Mouse (Mus musculus) limb, embryonic 15.5 days (tissue): ENCODE measurements around the gene 2610028H24Rik. TPM values are rescaled to one million over a fixed set of nuclear protein-coding genes. Genes with fewer than 3 reads are reported as not detected.

ENCODE experiments used
- ATAC-seq: fragments of 200-750 bp; cut with Nextera tagmentation; 2 replicates; pipeline ENCODE4 v1.8.0; 2017; ENCODE audit warnings: low read depth, moderate TSS enrichment; ENCODE audit not compliant: insufficient number of reproducible peaks, low FRiP score, low TSS enrichment
- H3K27ac ChIP-seq: fragments of 300-500 bp; sonication (generic); 2 replicates; pipeline ENCODE4 v1.5.1; 2015; ENCODE audit warnings: moderate library complexity, mild to moderate bottlenecking, inconsistent platforms
- H3K27me3 ChIP-seq: fragments of 300-500 bp; sonication (generic); 2 replicates; pipeline ENCODE4 v1.6.1; 2015; ENCODE audit warnings: inconsistent platforms
- H3K36me3 ChIP-seq: fragments of 300-500 bp; sonication (generic); 2 replicates; pipeline ENCODE4 v1.6.1; 2015; ENCODE audit warnings: inconsistent platforms
- H3K4me1 ChIP-seq: fragments of 300-500 bp; sonication (generic); 2 replicates; pipeline ENCODE4 v1.6.1; 2015; ENCODE audit warnings: inconsistent platforms
- H3K4me2 ChIP-seq: fragments of 300-500 bp; sonication (generic); 2 replicates; pipeline ENCODE4 v1.6.1; 2015; ENCODE audit warnings: mild to moderate bottlenecking, inconsistent platforms
- H3K4me3 ChIP-seq: fragments of 300-500 bp; sonication (generic); 2 replicates; pipeline ENCODE4 v1.5.1; 2015; ENCODE audit warnings: mild to moderate bottlenecking, inconsistent platforms
- H3K9ac ChIP-seq: fragments of 300-500 bp; sonication (generic); 2 replicates; pipeline ENCODE4 v1.6.1; 2015; ENCODE audit warnings: inconsistent platforms
- H3K9me3 ChIP-seq: fragments of 300-500 bp; sonication (generic); 2 replicates; pipeline ENCODE4 v1.6.1; 2016; ENCODE audit warnings: inconsistent platforms
- WGBS: fragments of 180-500 bp; shearing (Covaris S2); methylation state at CpG from one replicate; pipeline ENCODE4 v1.1.7; 2015; 5-methylcytosine and 5-hydroxymethylcytosine counted together
- polyA plus RNA-seq: library from polyadenylated mRNA; unstranded; fragments of >200 nt; fragmentation: Nextera tagmentation; extraction: Ambion mirVana; gene quantifications from 2 replicates; pipeline ENCODE4 v1.2.1, GENCODE M21; 2015

2610028H24Rik gene
- not detected in 2 replicates for polyA plus RNA-seq

DNA sequence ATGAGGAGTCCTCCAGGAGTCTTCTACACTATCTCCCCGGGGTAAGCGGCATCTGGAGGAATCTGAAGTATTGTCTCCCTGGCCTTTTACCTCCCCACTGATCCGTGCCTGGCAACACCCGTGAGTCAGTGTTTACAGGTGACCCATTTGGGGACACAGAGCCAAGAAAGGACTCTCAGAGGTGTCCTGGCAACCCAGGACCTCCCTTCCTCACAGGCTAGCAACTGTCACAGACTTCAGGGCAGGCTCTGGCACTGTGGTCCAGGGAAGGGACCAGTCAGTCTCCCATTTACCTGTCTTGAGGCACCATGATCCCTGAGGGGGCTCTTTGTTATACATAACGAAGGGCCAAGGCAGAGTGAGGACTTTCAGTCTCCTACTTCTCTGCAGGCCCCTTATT, at the start of gene 2610028H24Rik:
TSS of gene 2610028H24Rik (plus strand) at position 231 of the 400 bp plus-strand sequence.
- Histone ChIP-seq H3K27me3 (no peaks in the 10 kb centered on the region), H3K27ac (peak within 1 kb of the TSS; percentile 68), H3K4me2 (no peak within 1 kb of the TSS), H3K9me3 (no peaks in the 10 kb centered on the region), H3K9ac (no peak within 1 kb of the TSS), H3K4me3 (no peak within 1 kb of the TSS), H3K4me1 (peaks cover 12% of the 10 kb centered on the region; the same call in 1 of the 2 replicates), H3K36me3 (no peaks in the 10 kb centered on the region)
- 69% methylated on average over 5 of the region's 5 CpGs for WGBS
- no peak for ATAC-seq

DNA sequence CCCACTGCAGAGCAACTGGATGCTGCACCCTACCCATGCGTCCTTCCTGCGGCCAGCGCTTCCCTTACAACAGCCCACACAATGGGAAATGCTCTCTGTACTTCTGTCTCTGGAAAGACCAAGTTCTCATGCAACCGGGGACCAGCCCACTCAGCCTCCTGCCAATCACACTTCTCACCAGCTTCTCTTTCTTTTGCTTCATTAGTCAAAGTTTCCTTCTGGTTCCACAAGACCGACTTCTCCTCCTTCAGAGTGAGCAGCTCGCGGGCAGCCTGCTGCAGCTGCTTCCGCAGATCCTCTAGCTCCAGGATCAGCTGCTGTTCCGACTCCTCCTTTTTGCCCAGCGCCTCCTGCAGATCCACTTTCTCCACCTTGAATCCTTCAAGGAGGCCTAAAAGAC, 40.4 kb upstream of the 2610028H24Rik start:
- Histone ChIP-seq H3K36me3 (peaks cover 89% of the 10 kb centered on the region), H3K4me2 (no peak overlapping the region), H3K4me1 (no peaks in the 10 kb centered on the region), H3K27me3 (no peaks in the 10 kb centered on the region), H3K9ac (no peak overlapping the region), H3K9me3 (no peaks in the 10 kb centered on the region), H3K27ac (no peak overlapping the region), H3K4me3 (no peak overlapping the region)
- ATAC-seq = no peak
- 92% methylated on average over 10 of the region's 10 CpGs for WGBS

DNA sequence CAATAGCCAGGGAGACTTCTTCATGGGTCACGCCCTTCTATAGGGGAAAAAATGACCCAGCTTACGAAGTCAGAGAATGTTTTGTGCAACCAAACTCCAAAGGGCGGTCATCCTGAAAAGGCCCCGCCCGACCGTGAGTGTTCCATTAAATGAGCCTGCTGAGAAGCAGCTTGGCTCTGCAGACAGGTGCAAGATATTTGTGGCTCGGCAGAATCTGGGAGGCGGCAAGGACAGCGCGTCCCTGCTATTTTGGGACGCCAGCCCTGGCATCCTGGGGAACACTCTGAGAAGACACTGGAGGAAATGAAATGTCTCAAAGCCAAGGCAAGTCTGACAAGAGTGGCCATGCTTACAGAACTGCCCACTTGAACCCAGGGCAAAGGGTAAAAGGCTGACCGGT, 32.1 kb upstream of the 2610028H24Rik start:
- Histone ChIP-seq H3K27ac (no peak overlapping the region), H3K9ac (no peak overlapping the region), H3K4me1 (no peaks in the 10 kb centered on the region), H3K4me3 (no peak overlapping the region), H3K4me2 (no peak overlapping the region), H3K9me3 (no peaks in the 10 kb centered on the region), H3K27me3 (no peaks in the 10 kb centered on the region), H3K36me3 (peaks cover 88% of the 10 kb centered on the region)
- WGBS = 91% methylated on average over 12 of the region's 12 CpGs
- no peak for ATAC-seq

DNA sequence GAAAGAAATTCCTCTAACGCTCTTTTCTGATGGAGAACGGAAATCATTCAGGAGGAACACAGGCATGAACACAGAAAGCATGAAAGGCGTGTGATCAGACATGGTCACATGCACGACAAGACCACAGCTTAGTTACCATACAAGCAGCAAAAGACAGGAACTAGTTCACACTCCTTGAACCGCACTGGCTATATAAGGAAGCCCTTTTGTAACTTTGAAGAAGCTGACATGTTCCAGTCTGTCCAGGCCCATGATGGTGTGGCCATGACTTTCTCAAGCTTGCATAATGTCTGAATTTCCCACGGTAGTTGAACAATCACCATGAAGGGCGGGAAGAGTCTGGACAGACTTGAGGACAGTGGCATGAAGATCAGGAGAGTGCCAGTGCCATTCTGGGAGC, 23.2 kb upstream of the 2610028H24Rik start:
- Histone ChIP-seq H3K9me3 (no peaks in the 10 kb centered on the region), H3K27ac (no peak overlapping the region), H3K4me2 (no peak overlapping the region), H3K36me3 (peaks cover 88% of the 10 kb centered on the region), H3K4me1 (no peaks in the 10 kb centered on the region), H3K27me3 (no peaks in the 10 kb centered on the region), H3K9ac (no peak overlapping the region), H3K4me3 (no peak overlapping the region)
- no peak for ATAC-seq
- WGBS = 96% methylated on average over 7 of the region's 7 CpGs

DNA sequence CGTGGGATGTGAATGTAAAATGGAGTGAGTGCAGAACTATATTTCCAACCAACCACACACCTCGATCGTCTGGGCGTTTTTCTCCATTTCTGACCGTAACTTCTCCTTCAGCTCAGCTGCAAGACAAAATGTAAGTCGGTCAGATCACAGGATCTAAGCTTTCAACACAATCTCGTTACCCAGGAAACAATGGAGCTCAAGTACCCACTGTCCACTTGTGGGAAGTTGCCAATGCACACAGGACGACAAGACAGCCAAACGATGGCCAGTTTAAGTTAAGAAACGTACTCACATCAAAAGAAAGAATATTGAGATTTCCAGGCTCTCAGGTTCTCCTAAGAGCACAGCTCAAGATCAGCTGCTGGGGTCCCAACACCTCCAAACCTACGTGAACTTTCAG, 15.0 kb upstream of the 2610028H24Rik start:
- no peak for ATAC-seq
- Histone ChIP-seq H3K4me3 (no peak overlapping the region), H3K27ac (no peak overlapping the region), H3K4me1 (no peaks in the 10 kb centered on the region), H3K27me3 (no peaks in the 10 kb centered on the region), H3K36me3 (peaks cover 93% of the 10 kb centered on the region), H3K9me3 (no peaks in the 10 kb centered on the region), H3K4me2 (no peak overlapping the region), H3K9ac (no peak overlapping the region)
- 93% methylated on average over 11 of the region's 11 CpGs for WGBS

DNA sequence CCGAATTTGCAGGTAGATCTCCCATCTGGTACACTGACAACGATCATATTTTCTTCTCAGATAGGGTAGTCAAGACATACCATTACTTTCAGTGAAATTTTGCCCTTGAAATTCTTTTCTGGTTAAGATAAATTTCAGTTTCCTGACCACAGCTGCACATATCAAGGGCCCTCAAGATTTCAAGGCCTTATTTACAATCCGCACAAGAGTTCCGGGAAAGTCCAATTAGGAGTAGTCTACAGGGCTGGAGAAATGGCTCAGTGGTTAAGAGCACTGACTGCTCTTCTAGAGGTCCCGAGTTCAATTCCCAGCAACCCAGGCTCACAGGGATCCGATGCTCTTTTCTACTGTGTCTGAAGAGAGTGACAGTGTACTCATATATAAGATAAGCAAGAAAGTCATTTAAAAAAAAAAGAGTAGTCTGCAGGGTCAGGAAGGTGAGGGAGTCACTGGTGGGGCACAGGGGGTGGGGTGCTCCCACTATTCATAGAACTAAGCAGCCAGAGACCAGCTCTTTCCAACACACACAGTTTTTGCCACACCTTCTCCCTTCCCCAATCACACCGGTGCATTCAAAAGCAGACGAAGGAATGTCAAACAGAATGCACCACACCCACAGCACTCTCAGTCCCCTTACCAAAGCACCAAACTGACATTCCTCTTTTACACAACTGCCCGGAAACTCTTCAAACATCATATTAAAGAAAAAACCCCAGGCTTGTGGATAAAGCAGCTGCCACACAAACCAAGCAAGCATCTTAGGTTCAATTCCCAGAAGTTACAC, 9.6 kb upstream of the 2610028H24Rik start:
- WGBS = 92% methylated on average over 9 of the region's 9 CpGs
- Histone ChIP-seq H3K27me3 (no peaks in the 10 kb centered on the region), H3K36me3 (peaks cover 51% of the 10 kb centered on the region), H3K27ac (no peak overlapping the region), H3K9ac (no peak overlapping the region), H3K4me1 (peaks cover 21% of the 10 kb centered on the region), H3K9me3 (no peaks in the 10 kb centered on the region), H3K4me2 (no peak overlapping the region), H3K4me3 (no peak overlapping the region)
- no peak for ATAC-seq

DNA sequence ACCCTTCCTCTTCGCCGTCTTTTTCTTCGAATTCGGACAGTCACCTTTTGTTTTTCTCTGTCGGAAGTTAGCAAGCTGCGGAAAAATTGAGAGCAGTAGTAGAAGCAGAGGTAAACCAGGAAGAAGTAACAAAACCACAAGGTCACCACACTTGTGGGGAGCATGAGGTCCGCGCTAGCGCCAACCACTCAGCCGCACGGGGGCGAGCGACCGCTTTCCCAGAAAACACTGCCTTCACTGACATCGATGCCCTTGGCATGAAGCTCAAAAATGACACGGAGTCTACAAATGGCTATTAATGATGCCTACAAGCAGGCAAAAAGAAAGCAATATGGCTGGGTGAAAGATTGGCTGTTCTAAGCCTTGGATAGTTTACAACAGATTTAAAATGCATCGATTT, 8.6 kb upstream of the 2610028H24Rik start, which contains the start of gene AC141477.1:
TSS of gene AC141477.1 (minus strand) at position 164 of the 400 bp plus-strand sequence.
- H3K4me1 ChIP-seq = peaks cover 21% of the 10 kb centered on the region
- no peaks in the 10 kb centered on the region for H3K9me3 ChIP-seq
- 97% methylated on average over 17 of the region's 17 CpGs for WGBS
- no peak within 1 kb of the TSS for H3K27ac ChIP-seq
- H3K4me3 ChIP-seq = peak within 1 kb of the TSS; percentile 62; the same call in 1 of the 2 replicates
- peaks cover 42% of the 10 kb centered on the region for H3K36me3 ChIP-seq
- no peak within 1 kb of the TSS for H3K9ac ChIP-seq
- no peak for ATAC-seq
- H3K4me2 ChIP-seq = no peak within 1 kb of the TSS
- no peaks in the 10 kb centered on the region for H3K27me3 ChIP-seq

DNA sequence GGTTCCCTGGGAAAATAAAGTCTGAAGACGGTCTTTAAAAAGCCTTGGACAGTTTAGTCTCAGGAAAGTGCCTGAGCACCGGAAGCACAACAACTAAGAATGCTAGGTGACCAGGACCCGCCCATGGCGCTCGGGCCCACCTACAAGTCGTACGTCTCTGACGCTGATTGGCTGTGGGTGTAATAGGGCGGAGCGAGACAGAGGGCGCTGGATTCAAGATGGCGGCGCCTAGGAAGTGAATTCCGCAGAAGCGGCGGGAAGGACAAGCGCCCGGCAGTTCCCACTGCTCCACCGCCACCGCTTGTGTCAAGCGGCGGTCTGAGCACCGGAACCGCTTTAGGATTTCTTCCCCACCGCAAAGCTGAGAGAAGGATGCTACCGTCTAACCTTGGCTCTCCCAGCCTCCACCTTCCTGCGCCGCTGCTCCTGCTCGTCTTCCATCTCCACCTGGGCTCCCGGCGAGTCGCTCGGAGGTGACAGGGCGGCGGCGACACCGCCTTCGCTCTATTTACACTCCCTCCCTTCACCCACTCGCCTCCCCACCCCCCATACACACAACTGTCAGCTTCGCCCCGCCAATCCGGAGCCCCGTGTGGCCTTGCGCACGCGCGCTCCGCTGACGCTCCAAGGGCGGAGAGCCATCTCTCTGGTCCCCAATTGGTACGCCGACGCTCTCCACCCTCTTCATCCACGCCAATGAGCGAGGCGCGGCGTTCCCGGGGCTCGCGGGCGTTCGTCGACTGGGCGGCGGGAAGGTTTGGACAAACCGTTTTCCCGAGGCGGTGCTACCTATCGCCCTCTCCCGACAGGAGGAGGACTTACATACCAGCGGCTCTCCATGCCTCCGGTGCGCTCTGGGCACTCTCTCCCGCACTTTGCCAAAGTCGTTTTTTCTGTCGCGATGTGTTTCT, 6.4 kb upstream of the 2610028H24Rik start, which contains the start of gene Pcnt:
TSS of gene Pcnt (minus strand) at position 609 of the 911 bp plus-strand sequence.
- ATAC-seq = peak; percentile 99
- WGBS = under 1% methylated on average over 78 of the region's 78 CpGs
- peaks cover 23% of the 10 kb centered on the region for H3K4me1 ChIP-seq
- H3K4me3 ChIP-seq = peak within 1 kb of the TSS; percentile 62
- no peaks in the 10 kb centered on the region for H3K27me3 ChIP-seq
- peak within 1 kb of the TSS; percentile 91 for H3K27ac ChIP-seq
- H3K9ac ChIP-seq = peak within 1 kb of the TSS; percentile 58
- peaks cover 21% of the 10 kb centered on the region for H3K36me3 ChIP-seq
- no peaks in the 10 kb centered on the region for H3K9me3 ChIP-seq
- H3K4me2 ChIP-seq = peak within 1 kb of the TSS; percentile 78

DNA sequence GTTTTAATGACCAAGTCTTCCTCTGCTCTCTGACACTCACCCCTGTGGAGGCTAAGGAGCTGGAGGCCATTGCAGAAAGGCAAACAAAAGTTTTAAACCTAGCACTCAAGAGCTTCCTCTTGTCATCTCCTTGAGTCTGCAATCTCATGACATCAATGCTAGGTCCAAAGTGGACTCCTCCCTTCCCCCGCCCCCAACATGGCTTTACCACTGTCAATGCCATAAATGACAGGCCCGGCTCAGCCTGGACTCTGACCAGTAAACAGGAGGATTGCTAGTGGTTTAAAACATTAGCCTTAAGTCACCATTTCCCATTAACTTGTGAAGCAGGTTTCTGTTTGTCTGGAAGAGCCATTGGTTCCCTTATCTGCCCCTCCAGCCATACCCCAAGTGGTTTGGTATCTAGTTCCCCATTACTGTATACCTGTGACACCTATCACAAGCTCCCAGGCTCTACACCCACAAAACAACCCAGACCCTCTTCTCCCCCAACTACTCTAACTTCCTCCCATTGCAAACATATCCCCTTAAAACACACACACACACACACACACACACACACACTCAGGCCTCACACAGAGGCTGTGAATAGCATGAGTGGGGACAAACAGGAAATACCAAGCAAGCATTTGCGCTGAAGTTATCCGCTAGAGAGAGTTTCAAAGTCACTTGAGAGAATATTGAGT, 2.7 kb upstream of the 2610028H24Rik start:
- H3K4me3 ChIP-seq = no peak overlapping the region
- peaks cover 28% of the 10 kb centered on the region for H3K4me1 ChIP-seq
- H3K27me3 ChIP-seq = no peaks in the 10 kb centered on the region
- no peak overlapping the region for H3K27ac ChIP-seq
- no peak overlapping the region for H3K9ac ChIP-seq
- WGBS = 70% methylated on average over 4 of the region's 4 CpGs
- ATAC-seq = no peak
- H3K4me2 ChIP-seq = no peak overlapping the region
- no peaks in the 10 kb centered on the region for H3K9me3 ChIP-seq
- no peaks in the 10 kb centered on the region for H3K36me3 ChIP-seq

DNA sequence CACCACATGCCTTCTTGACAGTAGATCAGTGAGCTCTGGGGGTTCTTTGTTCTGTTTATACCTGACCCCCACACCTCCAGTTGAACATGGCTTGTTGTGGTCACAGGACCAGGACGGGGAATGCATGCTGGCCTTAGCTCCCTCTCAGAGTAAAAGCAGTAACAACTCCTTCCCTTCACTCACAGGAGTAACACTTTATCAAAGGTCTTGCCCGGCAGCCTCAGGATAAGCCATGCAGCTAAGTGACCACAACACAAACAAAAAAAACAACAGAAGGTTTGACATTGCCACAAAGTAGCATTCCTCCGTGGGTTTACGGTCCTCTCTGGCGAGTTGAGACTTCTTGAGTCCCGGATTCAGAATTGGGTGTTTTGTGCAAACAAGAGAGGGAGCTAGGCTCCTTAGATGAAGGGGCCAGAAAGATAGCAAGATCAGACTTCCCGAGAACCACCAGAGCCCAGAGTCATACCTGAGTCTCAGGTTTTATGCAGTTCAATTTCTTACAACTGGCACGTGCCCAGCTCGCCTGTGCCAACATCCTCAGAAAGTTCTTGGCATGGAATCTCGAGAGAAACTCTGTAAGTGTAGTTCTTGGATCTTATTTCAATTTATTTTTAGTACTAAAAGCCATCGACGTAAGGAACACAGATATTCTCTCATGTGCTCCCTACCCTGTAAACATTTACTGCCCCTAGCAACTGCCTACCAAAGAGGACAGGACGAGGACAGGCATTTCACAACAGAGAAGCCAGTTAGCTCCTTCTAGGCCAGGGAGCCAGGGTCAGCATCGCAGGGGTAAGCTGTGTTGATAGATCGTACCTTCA, 1.3 kb upstream of the 2610028H24Rik start:
- Histone ChIP-seq H3K4me2 (no peak overlapping the region), H3K9ac (no peak overlapping the region), H3K4me1 (peaks cover 20% of the 10 kb centered on the region), H3K9me3 (no peaks in the 10 kb centered on the region), H3K27me3 (no peaks in the 10 kb centered on the region), H3K36me3 (no peaks in the 10 kb centered on the region), H3K4me3 (no peak overlapping the region), H3K27ac (peak overlapping the region; percentile 68)
- no peak for ATAC-seq
- WGBS = 59% methylated on average over 15 of the region's 15 CpGs

DNA sequence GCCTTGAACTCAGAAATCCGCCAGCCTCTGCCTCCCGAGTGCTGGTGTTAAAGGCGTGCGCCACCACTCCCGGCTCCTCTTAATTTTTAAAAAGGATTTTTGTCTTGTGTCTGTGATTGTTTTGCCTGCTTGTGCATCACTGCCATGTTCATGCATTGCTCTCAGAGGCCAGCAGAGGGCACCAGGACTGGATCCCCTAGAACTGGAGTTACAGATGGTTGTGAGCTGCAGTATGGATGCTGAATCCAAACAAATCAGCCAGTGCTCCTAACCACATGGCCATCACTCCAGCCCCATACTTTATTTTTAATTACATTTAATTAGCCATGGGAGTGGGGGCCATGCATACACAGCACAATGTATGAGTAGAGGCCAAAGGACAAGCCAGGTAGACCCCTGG, 6.4 kb downstream of the 2610028H24Rik start:
- Histone ChIP-seq H3K36me3 (no peaks in the 10 kb centered on the region), H3K27ac (no peak overlapping the region), H3K4me2 (no peak overlapping the region), H3K4me3 (no peak overlapping the region), H3K9ac (no peak overlapping the region), H3K9me3 (no peaks in the 10 kb centered on the region), H3K4me1 (no peaks in the 10 kb centered on the region), H3K27me3 (no peaks in the 10 kb centered on the region)
- ATAC-seq = no peak
- 72% methylated on average over 5 of the region's 5 CpGs for WGBS
